Mouse (Mus musculus) thymus, postnatal 36 days (tissue): ENCODE data around the gene Dsp.
A peak's percentile ranks its signal among the peaks of the same experiment; 100 is the strongest.

ENCODE experiments used
- DNase-seq, 2 experiments: peaks; one replicate each; pipeline ENCODE4 v3.0.0; 2022; ENCODE audit warnings: mixed read lengths in 2 of 2

The Dsp gene

GRCm38 (mm10) chr13:38151069-38151588 is at the start of gene Dsp:
Gene Dsp, plus strand, starts transcription at chr13:38151294.
- peak; percentile 18 to 39 for DNase-seq

GRCm38 (mm10) chr13:38103406-38103805 is 47.7 kb upstream of the Dsp start:
- DNase-seq: no peak

- DNase-seq: no peak
Observed at GRCm38 (mm10) chr13:38104501-38104900, 46.6 kb upstream of the Dsp start.

GRCm38 (mm10) chr13:38109081-38109480 is 42.0 kb upstream of the Dsp start:
- no peak for DNase-seq

- no peak for DNase-seq
Observed at GRCm38 (mm10) chr13:38122321-38122720, 28.8 kb upstream of the Dsp start.

GRCm38 (mm10) chr13:38123666-38124065 is 27.4 kb upstream of the Dsp start:
- no peak for DNase-seq

GRCm38 (mm10) chr13:38127683-38128082 is 23.4 kb upstream of the Dsp start:
- no peak for DNase-seq

GRCm38 (mm10) chr13:38128246-38128645 is 22.8 kb upstream of the Dsp start:
- no peak for DNase-seq

- DNase-seq: no peak
Observed at GRCm38 (mm10) chr13:38129492-38129891, 21.6 kb upstream of the Dsp start.

GRCm38 (mm10) chr13:38130116-38130515 is 21.0 kb upstream of the Dsp start:
- DNase-seq: no peak

- DNase-seq: no peak
Observed at GRCm38 (mm10) chr13:38133016-38133528, 18.0 kb upstream of the Dsp start.

GRCm38 (mm10) chr13:38140521-38140920 is 10.6 kb upstream of the Dsp start:
- no peak for DNase-seq

- no peak for DNase-seq
Observed at GRCm38 (mm10) chr13:38144962-38145713, 6.0 kb upstream of the Dsp start.

- DNase-seq: no peak
Observed at GRCm38 (mm10) chr13:38148348-38148747, 2.7 kb upstream of the Dsp start.

GRCm38 (mm10) chr13:38151671-38152428 is 756 bp downstream of the Dsp start:
- no peak for DNase-seq

- peak in 1 of 2 experiments; percentile 6 for DNase-seq
Observed at GRCm38 (mm10) chr13:38152429-38153035, 1.4 kb downstream of the Dsp start.

GRCm38 (mm10) chr13:38155523-38155922 is 4.4 kb downstream of the Dsp start:
- DNase-seq: no peak

- peak in 1 of 2 experiments; percentile 12 for DNase-seq
Observed at GRCm38 (mm10) chr13:38157635-38158034, 6.5 kb downstream of the Dsp start.

GRCm38 (mm10) chr13:38162002-38162401 is 10.9 kb downstream of the Dsp start:
- DNase-seq: no peak

GRCm38 (mm10) chr13:38162668-38163067 is 11.6 kb downstream of the Dsp start:
- DNase-seq: no peak

GRCm38 (mm10) chr13:38164932-38165331 is 13.8 kb downstream of the Dsp start:
- no peak for DNase-seq

- no peak for DNase-seq
Observed at GRCm38 (mm10) chr13:38167056-38167455, 16.0 kb downstream of the Dsp start.

GRCm38 (mm10) chr13:38170707-38171144 is 19.6 kb downstream of the Dsp start:
- no peak for DNase-seq
